Mouse (Mus musculus) regulatory T cell (primary cell): ENCODE measurements at regions not wholly inside any gene's neighbourhood (a gene's known extent, or its start where the extent isn't known, plus 50 kb on each side); places are given as distances from the start of the nearest gene placed in this dataset.

Experiments used
- in situ Hi-C: fragments of 300-600 bp; cut with MboI, MseI; formaldehyde crosslinking; loops from one replicate; pipeline ENCODE4 v1.15.1; 2025; ENCODE audit warnings: high pct_unique_total_duplicates

GRCm38 (mm10) chr2:133614672-133615071 lies 62.7 kb downstream of the Bmp2 start:
- in situ Hi-C loops: no loop called here

GRCm38 (mm10) chr2:133615299-133615698 lies 63.3 kb downstream of the Bmp2 start:
- in situ Hi-C loops: no loop called here

GRCm38 (mm10) chr2:133617317-133617835 lies 65.4 kb downstream of the Bmp2 start:
- in situ Hi-C loops: no loop called here

- in situ Hi-C loops: no loop called here
Observed at GRCm38 (mm10) chr2:133622523-133622922, 70.6 kb downstream of the Bmp2 start.

- in situ Hi-C loops: no loop called here
Observed at GRCm38 (mm10) chr2:133625542-133625941, 73.6 kb downstream of the Bmp2 start.

GRCm38 (mm10) chr2:133628874-133629273 lies 76.9 kb downstream of the Bmp2 start:
- in situ Hi-C loops: no loop called here

GRCm38 (mm10) chr2:133635434-133635833 lies 83.5 kb downstream of the Bmp2 start:
- in situ Hi-C loops: no loop called here

GRCm38 (mm10) chr2:133649874-133650481 lies 98.0 kb downstream of the Bmp2 start:
- in situ Hi-C loops: no loop called here

GRCm38 (mm10) chr2:133666331-133667054 lies 114.5 kb downstream of the Bmp2 start:
- in situ Hi-C loops: no loop called here

GRCm38 (mm10) chr2:133667055-133667395 lies 115.1 kb downstream of the Bmp2 start:
- in situ Hi-C loops: no loop called here

- in situ Hi-C loops: no loop called here
Observed at GRCm38 (mm10) chr2:133669821-133670220, 117.9 kb downstream of the Bmp2 start.

- in situ Hi-C loops: no loop called here
Observed at GRCm38 (mm10) chr2:133671528-133671927, 119.6 kb downstream of the Bmp2 start.

- in situ Hi-C loops: no loop called here
Observed at GRCm38 (mm10) chr2:133684367-133684766, 132.4 kb downstream of the Bmp2 start.

GRCm38 (mm10) chr2:133688121-133688787 lies 136.3 kb downstream of the Bmp2 start:
- in situ Hi-C loops: no loop called here

- in situ Hi-C loops: no loop called here
Observed at GRCm38 (mm10) chr2:133688788-133689155, 136.8 kb downstream of the Bmp2 start.

GRCm38 (mm10) chr2:133708735-133709584 lies 157.0 kb downstream of the Bmp2 start:
- in situ Hi-C loops: no loop called here

- in situ Hi-C loops: no loop called here
Observed at GRCm38 (mm10) chr2:133716243-133716642, 164.3 kb downstream of the Bmp2 start.

- in situ Hi-C loops: no loop called here
Observed at GRCm38 (mm10) chr2:133717076-133717475, 165.1 kb downstream of the Bmp2 start.

- in situ Hi-C loops: no loop called here
Observed at GRCm38 (mm10) chr2:133724310-133724709, 172.4 kb downstream of the Bmp2 start.

GRCm38 (mm10) chr2:133724757-133725156 lies 172.8 kb downstream of the Bmp2 start:
- in situ Hi-C loops: no loop called here

- in situ Hi-C loops: no loop called here
Observed at GRCm38 (mm10) chr2:133734469-133735225, 182.7 kb downstream of the Bmp2 start.
